Mouse (Mus musculus) stomach, embryonic 14.5 days (tissue): ENCODE results near the gene Gse1. TPM values are rescaled to one million over a fixed set of nuclear protein-coding genes. Genes with fewer than 3 reads are reported as not detected.
A peak's percentile ranks its signal among the peaks of the same experiment; 100 is the strongest.

ENCODE experiments used
- ATAC-seq: fragments of 200-750 bp; cut with Nextera tagmentation; 2 replicates; pipeline ENCODE4 v1.8.0; 2017; ENCODE audit warnings: low read depth, moderate TSS enrichment; ENCODE audit not compliant: insufficient number of reproducible peaks, insufficient read depth, low FRiP score
- H3K27ac ChIP-seq: fragments of 300-500 bp; sonication (generic); 2 replicates; pipeline ENCODE4 v1.5.1; 2014; ENCODE audit warnings: mild to moderate bottlenecking, low read length, moderate library complexity, mixed read lengths
- H3K27me3 ChIP-seq: fragments of 300-500 bp; sonication (generic); 2 replicates; pipeline ENCODE4 v1.6.1; 2014; ENCODE audit warnings: low read length, control low read depth, mixed read lengths; ENCODE audit not compliant: control insufficient read depth, insufficient read depth
- H3K36me3 ChIP-seq: fragments of 300-500 bp; sonication (generic); 2 replicates; pipeline ENCODE4 v1.6.1; 2014; ENCODE audit warnings: mild to moderate bottlenecking, control low read depth, low read length, moderate library complexity, mixed read lengths; ENCODE audit not compliant: control insufficient read depth, insufficient read depth
- H3K4me1 ChIP-seq: fragments of 300-500 bp; sonication (generic); 2 replicates; pipeline ENCODE4 v1.6.1; 2014; ENCODE audit warnings: low read length, control low read depth, mixed read lengths; ENCODE audit not compliant: control insufficient read depth, insufficient read depth
- H3K4me2 ChIP-seq: fragments of 300-500 bp; sonication (generic); replicated peaks from 2 replicates; pipeline ENCODE4 v1.6.1; 2014; ENCODE audit warnings: low read depth, low read length, control low read depth
- H3K4me3 ChIP-seq: fragments of 300-500 bp; sonication (generic); 2 replicates; pipeline ENCODE4 v1.5.1; 2014; ENCODE audit warnings: low read depth, low read length, control low read depth
- H3K9ac ChIP-seq: fragments of 300-500 bp; sonication (generic); replicated peaks from 2 replicates; pipeline ENCODE4 v1.6.1; 2014; ENCODE audit warnings: low read depth, mild to moderate bottlenecking, control low read depth, low read length, moderate library complexity, mixed read lengths
- H3K9me3 ChIP-seq: fragments of 300-500 bp; sonication (generic); 2 replicates; pipeline ENCODE4 v1.6.1; 2016; ENCODE audit warnings: low read depth, low read length, control low read depth; ENCODE audit not compliant: control insufficient read depth
- WGBS: fragments of 180-500 bp; shearing (Covaris S2); extraction: QIAGEN DNeasy Blood & Tissue Kit; methylation state at CpG from one replicate; pipeline ENCODE4 v1.1.7; 2014; 5-methylcytosine and 5-hydroxymethylcytosine counted together
- polyA plus RNA-seq: library from polyadenylated mRNA; unstranded; fragments of >200 nt; fragmentation: Nextera tagmentation; extraction: Ambion mirVana; gene quantifications from 2 replicates; pipeline ENCODE4 v1.2.1, GENCODE M21; 2014

The Gse1 gene
- polyA plus RNA-seq, 1 experiment from 2014 or later: 11.1 TPM

DNA sequence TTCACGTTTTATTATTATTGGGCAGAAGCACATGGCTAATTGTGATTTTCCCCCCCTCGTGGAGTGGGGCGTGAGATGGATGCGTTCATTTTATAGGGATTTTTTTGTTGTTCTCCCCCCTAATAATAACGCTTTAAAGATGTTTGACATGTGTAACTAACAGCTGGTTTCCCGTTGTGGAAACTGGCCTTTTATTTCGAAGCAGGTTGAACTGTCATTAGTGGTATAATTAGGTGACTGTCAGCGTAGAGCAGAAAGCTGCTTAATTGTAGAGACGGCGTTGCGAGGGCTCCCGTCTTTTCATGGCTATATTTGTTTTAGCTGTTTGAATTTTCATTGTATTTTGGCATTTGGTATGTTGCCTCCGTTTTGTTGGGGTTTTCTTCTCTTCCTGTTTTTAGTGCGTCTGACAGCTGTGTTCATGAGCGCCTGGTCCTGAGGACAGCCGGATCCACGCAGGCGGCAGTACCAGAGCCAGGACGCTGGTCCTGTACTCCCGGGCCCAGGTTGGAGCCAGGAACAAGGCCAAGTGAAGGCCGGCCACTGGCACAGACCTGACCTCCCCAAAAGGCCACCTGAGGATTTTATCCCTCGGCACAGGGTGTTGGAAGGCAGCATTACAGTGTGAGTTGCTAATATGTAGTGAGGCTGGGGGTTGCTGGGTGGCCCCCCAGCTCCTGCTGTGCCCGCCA is 277.5 kb downstream of the Gse1 start:
- 31% methylated on average over 23 of the region's 23 CpGs for WGBS
- peak overlapping the region; percentile 24; the same call in 1 of the 2 replicates for H3K4me2 ChIP-seq
- ATAC-seq: no peak
- no peak overlapping the region for H3K4me3 ChIP-seq
- H3K9ac ChIP-seq: no peak overlapping the region
- no peaks in the 10 kb centered on the region for H3K27me3 ChIP-seq
- no peak overlapping the region for H3K27ac ChIP-seq
- H3K4me1 ChIP-seq: peaks cover 54% of the 10 kb centered on the region
- no peaks in the 10 kb centered on the region for H3K9me3 ChIP-seq
- no peaks in the 10 kb centered on the region for H3K36me3 ChIP-seq

DNA sequence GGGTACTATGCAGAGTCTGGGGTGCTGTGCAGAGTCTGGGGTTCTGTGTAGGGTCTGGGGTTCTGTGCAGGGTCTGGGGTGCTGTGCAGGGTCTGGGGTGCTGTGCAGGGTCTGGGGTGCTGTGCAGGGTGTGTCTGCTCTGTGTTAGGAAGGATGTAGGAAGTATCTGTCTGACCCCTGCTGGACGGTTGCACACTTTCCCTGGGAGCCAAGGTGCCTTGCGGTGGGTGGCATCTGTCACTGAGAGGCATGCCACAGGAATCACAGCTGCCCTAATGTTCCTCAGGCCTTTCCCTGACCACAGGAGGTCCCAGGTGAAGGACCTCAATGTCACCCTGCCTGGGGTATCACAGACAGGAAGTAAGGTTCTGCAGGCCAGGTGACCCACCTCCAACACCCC is 278.3 kb downstream of the Gse1 start:
- no peak for ATAC-seq
- no peaks in the 10 kb centered on the region for H3K9me3 ChIP-seq
- H3K9ac ChIP-seq: no peak overlapping the region
- no peak overlapping the region for H3K4me2 ChIP-seq
- 62% methylated on average over 2 of the region's 2 CpGs for WGBS
- no peak overlapping the region for H3K27ac ChIP-seq
- peaks cover 62% of the 10 kb centered on the region for H3K4me1 ChIP-seq
- H3K36me3 ChIP-seq: no peaks in the 10 kb centered on the region
- H3K4me3 ChIP-seq: no peak overlapping the region
- H3K27me3 ChIP-seq: no peaks in the 10 kb centered on the region

DNA sequence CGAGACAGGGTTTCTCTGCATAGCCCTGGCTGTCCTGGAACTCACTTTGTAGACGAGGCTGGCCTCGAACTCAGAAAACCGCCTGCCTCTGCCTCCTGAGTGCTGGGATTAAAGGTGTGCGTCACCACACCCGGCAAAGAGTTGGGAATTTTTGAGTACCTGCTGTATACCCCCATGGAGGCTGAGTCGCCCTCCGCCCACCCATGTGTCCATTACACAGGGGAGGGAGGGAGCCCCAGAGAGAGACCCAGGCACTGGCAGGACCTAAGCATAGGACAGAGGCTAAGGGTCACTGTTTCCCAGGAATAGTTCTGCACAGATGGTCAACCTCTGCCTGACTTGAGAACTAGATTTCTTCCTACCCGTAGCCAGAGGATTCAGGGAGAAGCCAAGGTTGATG is 279.0 kb downstream of the Gse1 start:
- Histone ChIP-seq H3K36me3 (no peaks in the 10 kb centered on the region), H3K4me1 (peaks cover 69% of the 10 kb centered on the region), H3K4me2 (no peak overlapping the region), H3K9ac (no peak overlapping the region), H3K4me3 (no peak overlapping the region), H3K27me3 (no peaks in the 10 kb centered on the region), H3K9me3 (no peaks in the 10 kb centered on the region), H3K27ac (no peak overlapping the region)
- no peak for ATAC-seq
- 85% methylated on average over 9 of the region's 9 CpGs for WGBS

DNA sequence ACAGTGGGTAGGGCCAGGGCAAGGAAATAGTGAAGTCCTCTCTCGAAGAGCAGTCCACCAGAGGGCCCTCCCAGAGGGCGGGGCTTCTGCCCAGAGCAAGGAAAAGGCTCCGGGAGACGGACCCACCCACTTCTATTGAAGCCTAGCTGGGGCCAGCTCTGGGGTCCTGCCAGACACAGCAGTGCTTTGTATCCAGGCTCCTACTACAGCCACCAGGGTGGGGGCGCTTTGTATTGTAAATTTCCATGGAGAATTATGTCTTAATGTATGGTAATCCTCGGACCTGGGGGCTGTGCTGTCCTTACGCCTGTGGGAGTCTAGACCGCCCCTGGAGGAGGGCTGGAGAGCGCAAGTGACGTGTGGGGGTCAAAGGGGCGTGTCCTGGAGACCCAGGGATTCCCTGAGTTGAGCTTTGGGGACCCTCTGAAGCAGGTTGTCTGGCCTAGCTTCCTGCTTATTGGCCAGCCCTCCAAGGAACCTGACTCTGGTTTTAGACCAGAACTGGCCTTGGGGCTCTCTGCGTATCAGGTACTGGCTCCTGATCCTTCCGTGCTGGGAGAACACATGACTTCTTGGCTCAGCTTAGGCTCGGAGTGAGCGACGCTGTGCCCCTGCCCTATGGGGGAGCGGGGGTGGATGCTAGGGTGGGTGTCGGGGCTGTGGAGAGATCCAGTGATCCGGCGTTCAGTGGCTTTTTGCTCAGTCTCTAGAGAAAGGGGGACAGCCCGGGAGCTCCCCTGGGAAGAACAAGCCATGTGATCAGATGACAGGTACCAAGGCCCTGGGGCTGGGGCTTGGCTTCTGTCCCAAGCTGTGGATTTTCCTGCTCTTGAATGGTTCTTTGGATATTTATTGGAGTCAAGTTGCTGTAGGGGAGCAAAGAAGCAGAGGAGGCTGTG is 281.1 kb downstream of the Gse1 start:
- 3% methylated on average over 21 of the region's 21 CpGs for WGBS
- Histone ChIP-seq H3K4me1 (peaks cover 61% of the 10 kb centered on the region), H3K36me3 (no peaks in the 10 kb centered on the region), H3K27me3 (no peaks in the 10 kb centered on the region), H3K9ac (no peak overlapping the region), H3K27ac (peak overlapping the region; percentile 48; the same call in 1 of the 2 replicates), H3K4me2 (peak overlapping the region; percentile 36), H3K9me3 (no peaks in the 10 kb centered on the region), H3K4me3 (0 out of 2 replicates have a peak overlapping the region, but pooled peaks have one; percentile 5)
- peak; percentile 68 for ATAC-seq

DNA sequence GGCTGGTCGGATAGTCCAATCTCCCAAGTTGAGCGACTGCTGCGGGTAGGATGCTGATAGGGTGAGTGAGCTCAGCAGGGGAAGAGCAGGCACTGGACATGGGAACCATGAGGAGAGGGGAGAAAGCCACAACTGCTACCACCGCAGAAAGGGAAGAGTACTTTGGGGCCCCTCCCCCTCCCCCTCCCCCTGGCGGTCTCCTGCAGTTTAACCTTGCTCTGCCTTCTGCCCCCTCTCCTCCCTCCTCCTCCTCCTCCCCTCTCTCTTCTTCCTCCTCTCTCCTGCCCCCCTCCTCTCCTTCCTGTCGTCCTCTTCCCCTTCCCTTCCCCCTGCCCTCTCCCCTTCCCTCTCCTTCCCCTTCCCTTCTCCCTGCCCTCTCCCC is 281.8 kb downstream of the Gse1 start:
- Histone ChIP-seq H3K4me2 (peak overlapping the region; percentile 36), H3K9me3 (no peaks in the 10 kb centered on the region), H3K4me1 (peaks cover 55% of the 10 kb centered on the region), H3K36me3 (no peaks in the 10 kb centered on the region), H3K4me3 (0 out of 2 replicates have a peak overlapping the region, but pooled peaks have one; percentile 5), H3K27ac (0 out of 2 replicates have a peak overlapping the region, but pooled peaks have one; percentile 48), H3K27me3 (no peaks in the 10 kb centered on the region), H3K9ac (no peak overlapping the region)
- WGBS: 20% methylated on average over 5 of the region's 6 CpGs
- ATAC-seq: no peak

DNA sequence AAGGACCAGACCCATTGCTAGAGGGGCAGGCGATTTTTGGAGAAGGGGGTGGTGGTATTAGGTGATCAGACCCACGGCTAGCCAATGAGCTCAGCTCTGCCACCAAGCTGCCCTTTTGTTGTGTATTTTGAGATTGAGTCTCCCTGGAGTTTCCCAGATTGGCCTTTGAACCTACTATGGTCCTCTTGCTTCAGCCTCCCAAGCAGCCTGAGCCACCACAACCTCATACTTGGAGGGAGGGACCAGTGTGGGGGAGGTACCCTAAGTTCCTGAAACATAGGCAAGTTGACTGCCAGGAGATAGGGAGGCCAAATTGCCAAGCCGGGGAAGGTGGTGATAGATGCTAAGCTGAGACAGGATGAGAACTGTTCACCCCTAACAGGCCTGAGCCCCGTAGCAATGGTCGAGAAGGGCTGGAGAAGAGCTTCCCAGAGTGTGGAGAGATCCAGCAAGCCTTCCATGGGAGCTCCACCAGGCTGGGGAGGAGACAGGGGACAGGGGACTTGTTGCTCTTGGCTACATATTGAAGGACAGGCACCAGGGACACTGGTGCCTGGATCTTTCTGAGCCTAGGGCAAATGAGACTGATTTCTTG is 282.7 kb downstream of the Gse1 start:
- no peak for ATAC-seq
- Histone ChIP-seq H3K4me3 (no peak overlapping the region), H3K4me1 (peaks cover 46% of the 10 kb centered on the region), H3K27me3 (no peaks in the 10 kb centered on the region), H3K9me3 (no peaks in the 10 kb centered on the region), H3K4me2 (no peak overlapping the region), H3K9ac (no peak overlapping the region), H3K36me3 (no peaks in the 10 kb centered on the region), H3K27ac (no peak overlapping the region)
- WGBS: 34% methylated on average over 5 of the region's 5 CpGs

DNA sequence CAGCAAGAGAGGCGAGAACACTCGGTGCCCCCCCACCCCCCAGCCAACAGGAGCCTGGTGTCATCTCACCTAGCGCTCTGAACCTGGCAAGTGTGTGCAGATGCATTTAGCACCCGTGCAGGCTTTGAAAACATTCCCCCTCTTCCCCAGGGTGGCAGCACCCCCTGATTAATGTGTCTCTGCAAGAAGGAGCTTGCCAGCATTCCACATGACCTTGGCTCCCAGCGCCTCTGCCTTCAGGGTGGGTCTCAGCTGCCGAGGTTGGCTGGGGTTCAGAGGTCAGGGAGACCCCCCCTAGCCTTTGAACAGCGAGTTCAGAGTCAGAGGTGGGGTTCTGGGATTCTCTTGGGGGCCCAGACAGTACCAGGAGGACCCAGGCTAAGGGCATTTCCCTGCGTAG is 283.5 kb downstream of the Gse1 start:
- no peaks in the 10 kb centered on the region for H3K36me3 ChIP-seq
- H3K4me1 ChIP-seq: peaks cover 51% of the 10 kb centered on the region
- no peak for ATAC-seq
- H3K9ac ChIP-seq: no peak overlapping the region
- no peaks in the 10 kb centered on the region for H3K9me3 ChIP-seq
- no peaks in the 10 kb centered on the region for H3K27me3 ChIP-seq
- H3K4me3 ChIP-seq: no peak overlapping the region
- 29% methylated on average over 8 of the region's 8 CpGs for WGBS
- H3K27ac ChIP-seq: no peak overlapping the region; the same call in 1 of the 2 replicates
- H3K4me2 ChIP-seq: no peak overlapping the region

DNA sequence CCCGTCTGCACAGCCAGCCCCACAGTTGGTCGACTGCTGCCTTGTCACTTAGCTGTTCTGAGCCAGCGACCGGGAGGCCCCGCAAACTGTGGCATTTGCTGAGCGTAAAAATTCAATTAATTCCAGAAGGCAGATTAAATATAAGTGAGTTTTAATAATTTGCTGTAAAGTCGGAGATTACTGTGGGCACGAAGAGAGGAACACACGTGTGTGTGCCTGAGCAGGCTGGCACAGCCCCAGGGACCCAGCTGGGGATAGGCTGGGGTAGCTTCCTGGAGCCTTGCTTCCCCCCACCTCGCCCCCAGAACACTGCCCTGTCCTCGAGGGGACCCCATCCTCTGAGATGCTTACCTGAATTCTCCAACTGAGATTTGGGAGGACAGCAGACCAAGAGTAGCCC is 284.1 kb downstream of the Gse1 start:
- 57% methylated on average over 11 of the region's 11 CpGs for WGBS
- no peak for ATAC-seq
- H3K9me3 ChIP-seq: no peaks in the 10 kb centered on the region
- H3K4me1 ChIP-seq: peaks cover 57% of the 10 kb centered on the region
- no peak overlapping the region for H3K4me3 ChIP-seq
- H3K27me3 ChIP-seq: no peaks in the 10 kb centered on the region
- H3K36me3 ChIP-seq: no peaks in the 10 kb centered on the region
- no peak overlapping the region for H3K4me2 ChIP-seq
- no peak overlapping the region; the same call in 1 of the 2 replicates for H3K27ac ChIP-seq
- H3K9ac ChIP-seq: no peak overlapping the region
